Mouse (Mus musculus): ENCODE results near the gene Pon2.
"Not testable (repeated sequence)": the region's sequence is repeated elsewhere in the genome, so short reads cannot be mapped to it uniquely, and the experiment has no call there.

The Pon2 gene

DNA sequence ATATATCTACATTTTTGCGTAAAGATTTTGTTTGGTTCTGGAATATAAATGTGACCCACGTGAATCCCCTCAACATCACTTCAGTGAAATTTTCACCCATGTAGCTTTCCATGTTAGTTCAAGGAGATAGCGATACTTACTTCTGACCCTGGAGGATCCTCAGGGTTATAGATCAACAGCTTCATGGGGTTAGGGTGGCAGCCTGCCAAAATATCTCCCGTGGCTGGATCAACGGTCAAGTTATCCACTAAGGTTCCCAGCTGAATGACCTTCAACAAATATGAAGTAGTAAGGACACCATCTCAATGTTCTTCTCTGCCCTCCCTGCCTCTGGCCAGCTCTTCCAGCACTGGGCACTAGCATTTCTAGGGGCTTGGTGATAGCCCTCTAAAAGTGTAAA, 68.0 kb downstream of the Pon2 start:
- DNase-seq (ENCODE audit: low spot score in 2 of 2): no peak

DNA sequence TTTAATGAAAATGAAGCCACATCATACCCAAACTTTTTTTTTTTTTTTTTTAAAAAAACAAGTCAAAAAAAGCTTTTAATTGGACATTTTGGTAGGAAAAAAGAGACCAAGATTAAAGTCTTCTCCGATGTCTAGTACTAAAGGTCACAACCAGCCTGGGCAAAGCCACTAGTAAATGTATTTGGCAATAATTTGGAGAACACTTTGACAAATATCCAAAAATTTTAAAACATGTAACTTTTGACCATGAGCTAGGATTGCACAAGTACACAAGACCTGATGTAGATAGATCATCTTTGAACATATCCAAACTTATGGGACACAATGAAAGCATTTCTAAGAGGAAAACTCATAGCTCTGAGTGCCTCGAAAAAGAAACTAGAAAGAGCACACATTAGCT, 74.7 kb downstream of the Pon2 start:
- not testable (repeated sequence) for DNase-seq (ENCODE audit: low spot score in 2 of 2)

DNA sequence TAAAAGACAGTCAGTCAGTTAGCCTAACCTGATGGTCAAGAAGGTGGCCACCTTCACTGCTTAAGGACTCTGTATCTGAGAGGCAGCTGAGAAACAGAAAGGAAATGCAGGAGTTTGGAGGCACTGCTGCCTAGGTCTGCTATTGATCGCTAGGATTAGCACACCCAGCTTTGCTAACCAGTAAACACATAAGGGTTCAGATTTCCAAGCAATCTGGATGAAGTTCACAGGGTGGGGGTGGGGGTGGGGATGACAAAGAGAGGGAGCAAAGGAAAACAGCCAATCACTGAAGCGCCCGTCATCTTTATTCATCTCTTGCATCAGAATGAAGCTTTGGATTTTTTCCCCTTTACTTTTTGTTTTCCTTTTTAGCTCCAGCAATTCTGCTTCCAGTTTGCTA, 76.2 kb downstream of the Pon2 start:
- no peak for DNase-seq (ENCODE audit: low spot score in 2 of 2)

DNA sequence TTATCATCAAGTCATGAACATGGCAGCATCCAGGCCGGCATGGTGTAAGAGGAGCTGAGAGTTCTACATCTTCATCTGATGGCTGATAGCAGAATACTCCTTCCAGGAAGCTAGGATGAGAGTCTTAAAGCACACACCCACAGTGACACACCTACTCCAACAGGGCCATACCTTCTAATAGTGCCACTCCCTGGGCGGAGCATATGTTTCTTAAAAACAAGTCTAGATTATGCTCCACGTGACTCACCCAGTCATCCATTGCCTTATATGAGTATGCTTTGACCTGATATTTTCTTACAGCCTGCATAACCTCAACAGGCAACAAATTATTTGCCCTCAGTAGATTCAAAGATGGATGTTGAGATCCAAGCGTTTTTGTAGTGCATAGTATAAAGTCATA, 80.1 kb downstream of the Pon2 start:
- DNase-seq (ENCODE audit: low spot score in 2 of 2): no peak

Data from right cerebral cortex, adult 2 months (tissue).